In genomic region chr4:137729155-137729855, GRCm38 (mm10) we compare ENCODE assay signal across 8 mouse cellular contexts.
DNase-seq lines count a peak whose midpoint lies in the region; ATAC-seq lines count a peak whose summit lies in the region.

No protein-coding gene starts in this region.

- WGBS in kidney, embryonic 16.5 days = 22% methylated on average over 24 of the region's 24 CpGs
- 22% methylated on average over 19 of the region's 24 CpGs for WGBS in embryonic facial prominence, embryonic 14.5 days
- 17% methylated on average over 24 of the region's 24 CpGs for WGBS in hindbrain, embryonic 14.5 days
- WGBS in midbrain, embryonic 16.5 days = 19% methylated on average over 24 of the region's 24 CpGs

- H3K36me3 ChIP-seq in kidney, embryonic 16.5 days (ENCODE audit: insufficient read depth, low read length) = no peaks in the 10 kb centered on the region
- H3K36me3 ChIP-seq in embryonic facial prominence, embryonic 14.5 days (ENCODE audit: control insufficient read depth, insufficient read depth, low read length) = no peaks in the 10 kb centered on the region
- no peaks in the 10 kb centered on the region for H3K36me3 ChIP-seq in hindbrain, embryonic 14.5 days (replicated peaks; ENCODE audit: control insufficient read depth, insufficient read depth)
- peaks cover 5% of the 10 kb centered on the region for H3K36me3 ChIP-seq in midbrain, embryonic 16.5 days (ENCODE audit: control insufficient read depth, insufficient read depth, low read length)

- peak overlapping the region; percentile 36 for H3K4me3 ChIP-seq in kidney, embryonic 16.5 days (ENCODE audit: low read length)
- H3K4me3 ChIP-seq in embryonic facial prominence, embryonic 14.5 days (ENCODE audit: low read depth, low read length) = peak overlapping the region; percentile 15; the same call in 1 of the 2 replicates
- H3K4me3 ChIP-seq in hindbrain, embryonic 14.5 days (replicated peaks; ENCODE audit: low read length) = peak overlapping the region; percentile 22
- H3K4me3 ChIP-seq in midbrain, embryonic 16.5 days (ENCODE audit: low read depth, low read length) = peak overlapping the region; percentile 21; the same call in 1 of the 2 replicates

- H3K27ac ChIP-seq in kidney, embryonic 16.5 days (ENCODE audit: low read length) = no peak overlapping the region
- H3K27ac ChIP-seq in embryonic facial prominence, embryonic 14.5 days (replicated peaks; ENCODE audit: low read depth, low read length) = no peak overlapping the region
- H3K27ac ChIP-seq in hindbrain, embryonic 14.5 days = no peak overlapping the region
- no peak overlapping the region for H3K27ac ChIP-seq in midbrain, embryonic 16.5 days (ENCODE audit: low read length)

- H3K9me3 ChIP-seq in kidney, embryonic 16.5 days (ENCODE audit: low read length) = no peaks in the 10 kb centered on the region
- H3K9me3 ChIP-seq in embryonic facial prominence, embryonic 14.5 days (ENCODE audit: control insufficient read depth, low read length) = no peaks in the 10 kb centered on the region
- no peaks in the 10 kb centered on the region for H3K9me3 ChIP-seq in hindbrain, embryonic 14.5 days (ENCODE audit: control insufficient read depth, low read length)
- H3K9me3 ChIP-seq in midbrain, embryonic 16.5 days (replicated peaks; ENCODE audit: control insufficient read depth, low read length, poor library complexity, severe bottlenecking) = no peaks in the 10 kb centered on the region

- DNase-seq in kidney, adult 18-20 months = no peak
- no peak for DNase-seq in embryonic facial prominence, embryonic 14.5 days (ENCODE audit: low spot score)
- DNase-seq in hindbrain, embryonic 14.5 days (ENCODE audit: low spot score) = no peak
- no peak for DNase-seq in spleen, postnatal 14 days (ENCODE audit: low spot score in 2 of 2)
- DNase-seq in thymus, postnatal 0 days (ENCODE audit: low spot score) = no peak

- ATAC-seq in kidney, embryonic 16.5 days (ENCODE audit: low FRiP score, low TSS enrichment) = 0 out of 2 replicates have a peak, but pooled peaks have one; percentile 6
- ATAC-seq in embryonic facial prominence, embryonic 14.5 days (ENCODE audit: low read depth) = peak; percentile 4; the same call in 1 of the 2 replicates
- ATAC-seq in hindbrain, embryonic 14.5 days (ENCODE audit: low FRiP score) = peak; percentile 9; the same call in 1 of the 2 replicates
- ATAC-seq in midbrain, embryonic 16.5 days = peak; percentile 26; the same call in 1 of the 2 replicates
- no peak for ATAC-seq in megakaryocyte progenitor cell, adult 5-6 weeks (replicated peaks; ENCODE audit: poor library complexity)

- peak overlapping the region; percentile 46; the same call in 1 of the 2 replicates for H3K9ac ChIP-seq in kidney, embryonic 16.5 days (replicated peaks; ENCODE audit: low read length)
- H3K9ac ChIP-seq in embryonic facial prominence, embryonic 14.5 days (ENCODE audit: low read depth, low read length) = no peak overlapping the region
- peak overlapping the region; percentile 32 for H3K9ac ChIP-seq in hindbrain, embryonic 14.5 days
- H3K9ac ChIP-seq in midbrain, embryonic 16.5 days (ENCODE audit: low read depth, low read length) = peak overlapping the region; percentile 18

- H3K4me1 ChIP-seq in kidney, embryonic 16.5 days (ENCODE audit: insufficient read depth, low read length) = peaks cover 14% of the 10 kb centered on the region
- 0 out of 2 replicates have a peak, but pooled peaks cover 4% of the 10 kb centered on the region for H3K4me1 ChIP-seq in embryonic facial prominence, embryonic 14.5 days (ENCODE audit: control insufficient read depth, insufficient read depth, low read length)
- H3K4me1 ChIP-seq in hindbrain, embryonic 14.5 days (replicated peaks; ENCODE audit: control insufficient read depth, insufficient read depth, low read length) = peaks cover 25% of the 10 kb centered on the region
- H3K4me1 ChIP-seq in midbrain, embryonic 16.5 days (ENCODE audit: control insufficient read depth, insufficient read depth, low read length) = peaks cover 15% of the 10 kb centered on the region

- peaks cover 24% of the 10 kb centered on the region for H3K27me3 ChIP-seq in kidney, embryonic 16.5 days (ENCODE audit: insufficient read depth, low read length)
- H3K27me3 ChIP-seq in embryonic facial prominence, embryonic 14.5 days (replicated peaks; ENCODE audit: control insufficient read depth, insufficient read depth, low read length) = peaks cover 22% of the 10 kb centered on the region
- H3K27me3 ChIP-seq in hindbrain, embryonic 14.5 days (ENCODE audit: control insufficient read depth, insufficient read depth, low read length) = no peaks in the 10 kb centered on the region
- no peaks in the 10 kb centered on the region for H3K27me3 ChIP-seq in midbrain, embryonic 16.5 days (ENCODE audit: control insufficient read depth, insufficient read depth, low read depth, low read length)

- H3K4me2 ChIP-seq in kidney, embryonic 16.5 days (replicated peaks; ENCODE audit: low read depth, low read length) = peak overlapping the region; percentile 59
- H3K4me2 ChIP-seq in embryonic facial prominence, embryonic 14.5 days (ENCODE audit: low read depth, low read length) = peak overlapping the region; percentile 44
- H3K4me2 ChIP-seq in hindbrain, embryonic 14.5 days (replicated peaks) = peak overlapping the region; percentile 52
- H3K4me2 ChIP-seq in midbrain, embryonic 16.5 days (ENCODE audit: low read length) = peak overlapping the region; percentile 55
